Mouse (Mus musculus) MEL (cell line): ENCODE measurements around the gene Ascl2. TPM values are rescaled to one million over a fixed set of nuclear protein-coding genes. Genes with fewer than 3 reads are reported as not detected.
A peak's percentile ranks its signal among the peaks of the same experiment; 100 is the strongest.

ENCODE experiments used
- BHLHE40 ChIP-seq: IDR thresholded peaks from 2 replicates; pipeline ENCODE4 v1.6.1; 2012; ENCODE audit warnings: low read depth, mild to moderate bottlenecking, inconsistent platforms, low read length, improper control_type of control experiment, borderline replicate concordance
- CHD1 ChIP-seq: IDR thresholded peaks from 2 replicates; pipeline ENCODE4 v1.6.1; 2012; ENCODE audit warnings: low read depth, mild to moderate bottlenecking, inconsistent platforms, low read length, improper control_type of control experiment
- CHD2 ChIP-seq: IDR thresholded peaks from 2 replicates; pipeline ENCODE4 v1.6.1; 2011; ENCODE audit warnings: low read length, improper control_type of control experiment
- E2F4 ChIP-seq: IDR thresholded peaks from 2 replicates; pipeline ENCODE4 v1.6.1; 2011; ENCODE audit warnings: low read depth, low read length, improper control_type of control experiment, borderline replicate concordance
- EP300 ChIP-seq, 2 experiments: IDR thresholded peaks; 2 replicates each; pipeline ENCODE4 v1.6.1; 2011; ENCODE audit warnings: improper control_type of control experiment in 2 of 2, low read length in 2 of 2, low read depth in 1 of 2, mild to moderate bottlenecking in 1 of 2
- GABPA ChIP-seq: IDR thresholded peaks from 2 replicates; pipeline ENCODE4 v1.6.1; 2012; ENCODE audit warnings: low read depth, mild to moderate bottlenecking, inconsistent platforms, low read length, improper control_type of control experiment, moderate library complexity
- GATA1 ChIP-seq: IDR thresholded peaks from 2 replicates; pipeline ENCODE4 v1.6.1; 2011; ENCODE audit warnings: low read depth, low read length, improper control_type of control experiment
- HCFC1 ChIP-seq: IDR thresholded peaks from 2 replicates; pipeline ENCODE4 v1.6.1; 2012; ENCODE audit warnings: low read depth, mild to moderate bottlenecking, inconsistent platforms, low read length, improper control_type of control experiment, moderate library complexity
- MAFK ChIP-seq: IDR thresholded peaks from 2 replicates; pipeline ENCODE4 v1.6.1; 2011; ENCODE audit warnings: low read depth, mild to moderate bottlenecking, low read length, improper control_type of control experiment, borderline replicate concordance
- MYB ChIP-seq: IDR thresholded peaks from 2 replicates; pipeline ENCODE4 v1.6.1; 2011; ENCODE audit warnings: mild to moderate bottlenecking, low read depth, low read length, improper control_type of control experiment
- MYC ChIP-seq: IDR thresholded peaks from 2 replicates; pipeline ENCODE4 v1.6.1; 2011; ENCODE audit warnings: low read depth, mild to moderate bottlenecking, low read length, improper control_type of control experiment, moderate library complexity
- NRF1 ChIP-seq: IDR thresholded peaks from 2 replicates; pipeline ENCODE4 v1.6.1; 2014; ENCODE audit warnings: low read depth, mild to moderate bottlenecking, inconsistent platforms, low read length, improper control_type of control experiment, moderate library complexity; ENCODE audit not compliant: poor library complexity, insufficient read depth, severe bottlenecking
- POLR2A ChIP-seq, 2 experiments: IDR thresholded peaks; 2 replicates each; pipeline ENCODE4 v1.6.1; 2011 to 2012; ENCODE audit warnings: low read length in 2 of 2, mild to moderate bottlenecking in 2 of 2, control low read depth in 1 of 2, improper control_type of control experiment in 1 of 2, low read depth in 1 of 2, moderate library complexity in 1 of 2; ENCODE audit not compliant: control insufficient read depth in 1 of 2, insufficient read depth in 1 of 2, poor library complexity in 1 of 2
- POLR2AphosphoS5 ChIP-seq: IDR thresholded peaks from 2 replicates; pipeline ENCODE4 v1.6.1; 2012; ENCODE audit warnings: low read depth, borderline replicate concordance, mild to moderate bottlenecking, inconsistent platforms, low read length, moderate library complexity, mixed read lengths
- SIN3A ChIP-seq: IDR thresholded peaks from 2 replicates; pipeline ENCODE4 v1.6.1; 2012; ENCODE audit warnings: low read length, improper control_type of control experiment, inconsistent platforms
- SMC3 ChIP-seq: IDR thresholded peaks from 2 replicates; pipeline ENCODE4 v1.6.1; 2011; ENCODE audit warnings: low read depth, low read length, improper control_type of control experiment
- TBP ChIP-seq: IDR thresholded peaks from 2 replicates; pipeline ENCODE4 v1.8.0; 2011; ENCODE audit warnings: low read depth, low read length, improper control_type of control experiment
- USF1 ChIP-seq: IDR thresholded peaks from 2 replicates; pipeline ENCODE4 v1.6.1; 2014; ENCODE audit warnings: low read depth, mild to moderate bottlenecking, inconsistent platforms, low read length, improper control_type of control experiment, moderate library complexity
- USF2 ChIP-seq, 2 experiments: IDR thresholded peaks; 2 replicates each; pipeline ENCODE4 v1.6.1; 2011 to 2012; ENCODE audit warnings: improper control_type of control experiment in 2 of 2, low read length in 2 of 2, borderline replicate concordance in 1 of 2, inconsistent platforms in 1 of 2, low read depth in 1 of 2, mild to moderate bottlenecking in 1 of 2; ENCODE audit not compliant: insufficient read depth in 1 of 2
- ZC3H11A ChIP-seq: IDR thresholded peaks from 2 replicates; pipeline ENCODE4 v1.6.1; 2012; ENCODE audit warnings: low read depth, mild to moderate bottlenecking, inconsistent platforms, low read length, improper control_type of control experiment
- ZMIZ1 ChIP-seq: IDR thresholded peaks from 2 replicates; pipeline ENCODE4 v1.6.1; 2012; ENCODE audit warnings: low read depth, mild to moderate bottlenecking, inconsistent platforms, low read length, improper control_type of control experiment, moderate library complexity
- ZNF384 ChIP-seq: IDR thresholded peaks from 2 replicates; pipeline ENCODE4 v1.6.1; 2012; ENCODE audit warnings: low read depth, mild to moderate bottlenecking, inconsistent platforms, low read length, improper control_type of control experiment
- polyA plus RNA-seq, 2 experiments: library from polyadenylated mRNA; stranded (reverse) in 1 of 2; unstranded in 1 of 2; fragments of >175 nt in 1 of 2; fragments of >200 nt in 1 of 2; gene quantifications; 2 replicates each; pipeline versions ENCODE4 v1.2.1 to v1.2.4; 2012; ENCODE audit warnings: low replicate concordance in 2 of 2, low read depth in 1 of 2; ENCODE audit not compliant: insufficient read length in 2 of 2, insufficient read depth in 1 of 2, missing spikeins in 1 of 2
- total RNA-seq: library from RNA; depleted of rRNA; stranded (reverse); fragments of 300-350 nt; gene quantifications from 2 replicates; pipeline ENCODE4 v1.2.3, GENCODE M21; 2012

Ascl2 gene
- total and polyA plus RNA-seq, 3 experiments = not detected

- TF ChIP-seq ZMIZ1 = peak; percentile 97
- peak; percentile 93; the same call in 1 of the 2 replicates for TF ChIP-seq POLR2AphosphoS5
- TF ChIP-seq MAFK = 0 out of 2 replicates have a peak, but pooled peaks have one; percentile 56
- TF ChIP-seq BHLHE40 = peak; percentile 8; the same call in 1 of the 2 replicates
- TF ChIP-seq ZC3H11A = no peak
- TF ChIP-seq MYC = peak; percentile 17; the same call in 1 of the 2 replicates
- TF ChIP-seq GATA1 = no peak
- peak; percentile 77 to 96; a peak in 3 of 4 replicates for TF ChIP-seq POLR2A (IDR thresholded peaks at IDR 0.05; ENCODE audit: control insufficient read depth in 1 of 2, insufficient read depth in 1 of 2, low read depth in 1 of 2, low read length in 2 of 2, poor library complexity in 1 of 2)
- no peak; the same call in none of the 2 replicates for TF ChIP-seq CHD1
- no peak; the same call in 1 of the 2 replicates for TF ChIP-seq NRF1
- peak; percentile 87 for TF ChIP-seq SIN3A
- TF ChIP-seq MYB = 0 out of 2 replicates have a peak, but pooled peaks have one; percentile 6
- TF ChIP-seq ZNF384 = no peak
- TF ChIP-seq E2F4 = no peak
- no peak for TF ChIP-seq USF2 (IDR thresholded peaks at IDR 0.05; ENCODE audit: borderline replicate concordance in 1 of 2, insufficient read depth in 1 of 2, low read depth in 1 of 2, low read length in 2 of 2)
- no peak for TF ChIP-seq CHD2
- TF ChIP-seq GABPA = no peak; the same call in 1 of the 2 replicates
- no peak; the same call in 1 of the 2 replicates for TF ChIP-seq USF1
- TF ChIP-seq EP300 (IDR thresholded peaks at IDR 0.05; ENCODE audit: low read depth in 1 of 2, low read length in 2 of 2) = peak; percentile 64 to 87; a peak in 3 of 4 replicates
- TF ChIP-seq HCFC1 = peak; percentile 61; the same call in 1 of the 2 replicates
- TF ChIP-seq TBP = peak; percentile 97
- no peak; the same call in 1 of the 2 replicates for TF ChIP-seq SMC3
Measured at GRCm38 (mm10) chr7:143005344-143006096, 36.5 kb upstream of the Ascl2 start (continued).
